Mouse (Mus musculus) left cerebral cortex, postnatal 4 days (tissue): ENCODE data around the gene Pde4d. TPM values are rescaled to one million over a fixed set of nuclear protein-coding genes. Genes with fewer than 3 reads are reported as not detected.

ENCODE experiments used
- DNase-seq: peaks from one replicate; pipeline ENCODE4 v3.0.0-alpha.2; 2022
- intact Hi-C: fragments of 180-260 bp; cut with DNase I; formaldehyde crosslinking; loops from one replicate; pipeline ENCODE4 v1.15.1; 2025
- total RNA-seq, 2 experiments: library from RNA; stranded (reverse); gene quantifications; 2 replicates each; pipeline ENCODE4 v1.2.3; 2021

Gene Pde4d
- total RNA-seq, 2 experiments from 2014 or later = 107 to 117 TPM

- no peak for DNase-seq
- intact Hi-C loops = no loop called here
These were observed 1140.3 kb downstream of the Pde4d start for GRCm38 (mm10) chr13:109590048-109590447.

DNA sequence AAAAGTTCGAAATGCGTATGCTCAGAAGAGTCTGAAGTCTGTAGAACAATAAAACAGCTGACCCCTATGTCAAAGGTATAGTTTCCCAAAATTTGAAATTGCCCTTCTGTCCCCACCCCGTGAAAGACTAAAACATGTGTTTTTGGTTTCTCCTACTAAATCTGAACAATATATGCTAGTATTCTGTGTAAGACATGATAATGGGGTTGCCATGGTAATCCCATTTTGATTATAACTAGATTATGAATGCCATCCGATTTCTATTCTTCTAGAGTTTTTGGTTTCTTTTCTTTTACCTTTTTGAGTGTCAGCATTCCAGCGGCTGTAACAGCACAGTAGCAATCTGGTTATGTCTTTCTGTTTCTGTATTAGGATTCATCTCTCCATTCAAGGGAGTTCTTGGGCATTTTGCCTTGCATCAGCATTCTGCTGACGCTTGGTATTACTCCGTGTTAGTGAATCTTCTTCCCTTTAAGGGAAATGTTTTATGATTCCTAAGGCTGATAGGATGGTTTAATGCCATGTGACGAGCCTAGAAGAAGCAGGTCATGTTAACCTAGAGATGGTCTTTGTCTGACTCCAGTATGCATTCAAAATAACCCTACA lies 1142.5 kb downstream of the Pde4d start:
- intact Hi-C loops = no loop called here
- no peak for DNase-seq

- intact Hi-C loops = loop anchor here (5.0 kb wide), 1 partner anchor 42 kb away; no protein-coding TSS in a partner anchor
These were observed 1150.0 kb downstream of the Pde4d start for GRCm38 (mm10) chr13:109599711-109600110.

DNA sequence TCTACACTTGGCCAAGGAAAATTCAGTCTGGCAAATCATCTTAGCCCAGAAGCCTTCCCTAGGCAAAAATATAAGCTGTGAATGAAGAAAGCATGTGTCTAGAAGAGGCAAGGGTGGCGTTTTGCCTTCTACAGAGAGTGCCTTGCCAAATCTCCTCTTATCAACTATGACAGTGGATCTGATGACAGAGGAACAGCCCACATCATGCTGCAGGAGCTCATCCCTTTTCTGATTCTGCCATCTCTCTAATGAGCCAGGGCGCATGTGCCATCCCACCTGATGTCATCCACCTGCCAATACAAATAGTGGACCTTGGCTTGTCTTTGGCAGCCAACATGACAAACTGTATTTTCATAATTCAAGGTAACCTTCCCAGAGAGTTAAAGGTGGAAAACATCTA lies 1154.3 kb downstream of the Pde4d start:
- intact Hi-C loops = loop anchor here (5.0 kb wide), 1 partner anchor 47 kb away; no protein-coding TSS in a partner anchor
- DNase-seq = no peak

More at GRCm38 (mm10) chr13:109599711-109600110, 1150.0 kb downstream of the Pde4d start:
- DNase-seq = no peak

- no peak for DNase-seq
These were observed 1155.4 kb downstream of the Pde4d start for GRCm38 (mm10) chr13:109605140-109605539.

DNA sequence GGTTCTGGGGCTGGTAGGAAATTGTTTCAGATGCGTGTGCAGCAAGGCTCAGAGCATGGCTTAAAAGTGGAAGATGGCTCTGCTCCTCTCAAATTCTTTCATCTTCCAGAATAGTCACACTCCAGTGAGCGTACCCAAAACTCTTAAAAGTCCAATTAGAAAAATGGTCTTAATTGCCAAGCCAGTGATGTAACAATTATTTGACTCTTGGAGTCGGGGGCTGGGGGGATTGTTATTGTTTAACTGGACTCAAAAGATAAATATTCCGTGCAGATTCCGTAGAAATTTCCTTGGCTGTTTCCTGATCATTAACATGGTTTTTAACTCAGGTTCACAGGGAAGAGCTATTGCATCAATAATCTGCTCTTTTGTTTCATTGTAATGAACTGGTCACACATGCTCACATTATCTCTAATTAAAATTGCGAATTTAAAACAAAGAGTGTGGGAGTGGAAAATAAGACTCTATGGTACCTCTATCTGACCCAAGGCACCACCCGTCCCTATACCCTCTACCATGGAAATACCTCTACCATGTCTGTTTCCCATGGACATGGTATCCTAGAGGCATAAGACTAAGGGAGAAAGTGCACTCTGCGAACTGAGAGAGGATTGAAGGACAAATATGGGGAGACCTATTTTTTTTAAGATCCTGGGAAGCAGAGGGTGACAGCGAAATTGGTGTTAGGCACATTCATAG lies 1159.5 kb downstream of the Pde4d start:
- intact Hi-C loops = loop anchor here (5.0 kb wide), 2 partner anchors 267 to 377 kb away; no protein-coding TSS in a partner anchor
- no peak for DNase-seq

More at GRCm38 (mm10) chr13:109605140-109605539, 1155.4 kb downstream of the Pde4d start:
- intact Hi-C loops = loop anchor here (5.0 kb wide), 2 partner anchors 263 to 373 kb away; no protein-coding TSS in a partner anchor

DNA sequence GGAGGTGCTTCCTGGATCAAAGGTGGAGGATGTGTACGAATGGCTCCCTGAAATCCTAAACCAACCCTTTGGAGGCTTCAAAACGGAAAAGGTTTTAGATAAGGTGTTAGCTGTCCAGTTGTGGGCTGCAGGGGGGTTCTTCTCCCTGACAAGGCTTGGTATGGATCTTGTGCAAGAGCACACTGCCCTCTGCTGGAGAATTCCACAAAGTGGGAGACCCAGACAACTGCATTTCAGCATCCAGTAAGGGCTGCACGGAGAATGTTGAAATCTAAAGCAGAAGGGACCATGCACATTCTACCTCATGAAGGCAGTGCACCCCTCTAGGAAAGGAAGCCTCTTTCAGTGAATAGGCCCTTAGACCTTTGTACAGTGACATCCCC lies 1160.0 kb downstream of the Pde4d start:
- intact Hi-C loops = loop anchor here (5.0 to 10.0 kb wide), 3 partner anchors 267 to 377 kb away; no protein-coding TSS in a partner anchor
- peak; percentile 67 for DNase-seq

DNA sequence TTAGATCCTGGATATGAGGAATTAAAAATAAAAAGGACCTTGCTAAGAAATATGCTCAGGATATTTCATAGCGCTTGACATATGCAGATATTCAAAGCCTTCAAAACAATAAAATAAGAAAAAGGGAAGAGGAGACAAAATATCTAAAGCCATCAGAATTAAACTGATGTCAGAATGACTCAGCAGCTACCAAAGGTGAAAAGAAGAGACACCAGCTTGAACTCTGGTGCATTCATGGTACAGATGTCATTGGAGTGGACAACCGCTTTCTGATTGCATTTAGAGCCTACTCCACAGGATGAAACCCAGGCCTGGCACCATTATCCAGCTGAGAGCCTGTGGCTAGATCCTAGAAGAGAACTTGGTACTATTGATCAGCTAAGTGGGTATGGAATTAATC lies 1161.0 kb downstream of the Pde4d start:
- intact Hi-C loops = loop anchor here (10.0 kb wide), 1 partner anchor 294 kb away; no protein-coding TSS in a partner anchor
- no peak for DNase-seq

DNA sequence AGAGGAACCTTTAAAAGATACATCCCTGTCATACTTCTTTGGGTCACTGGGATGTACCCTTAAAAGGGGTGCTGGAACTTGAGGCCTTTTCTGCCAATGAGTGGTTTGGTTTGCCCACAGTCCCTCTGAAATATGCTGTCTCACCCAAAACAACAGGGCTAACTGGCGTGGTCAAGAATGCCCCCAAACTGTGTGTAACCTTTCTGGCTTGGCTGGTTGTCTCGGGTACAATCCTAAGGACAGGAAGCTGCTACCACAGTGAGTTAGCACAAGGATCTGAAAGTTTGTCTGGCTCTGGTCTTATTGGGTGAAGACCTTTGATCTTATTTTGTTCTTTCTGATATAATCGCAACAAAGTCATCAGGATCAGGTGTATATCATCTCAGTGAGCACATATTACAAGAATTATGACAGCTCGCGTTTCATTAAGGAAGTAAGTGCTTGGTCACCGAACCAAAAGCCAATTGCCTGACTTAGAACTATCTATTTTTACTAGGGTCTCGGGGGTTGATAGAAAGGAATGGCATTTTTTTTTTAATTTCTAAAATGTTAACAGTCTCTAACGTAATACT lies 1165.6 kb downstream of the Pde4d start:
- no peak for DNase-seq
- intact Hi-C loops = loop anchor here (5.0 to 10.0 kb wide), 3 partner anchors 122 to 290 kb away; no protein-coding TSS in a partner anchor

GRCm38 (mm10) chr13:109615785-109616281 lies 1166.1 kb downstream of the Pde4d start:
- DNase-seq = no peak
- intact Hi-C loops = loop anchor here (5.0 to 10.0 kb wide), 3 partner anchors 121 to 289 kb away; no protein-coding TSS in a partner anchor

- intact Hi-C loops = loop anchor here (5.0 to 10.0 kb wide), 3 partner anchors 118 to 286 kb away; no protein-coding TSS in a partner anchor
These were observed 1169.5 kb downstream of the Pde4d start for GRCm38 (mm10) chr13:109619158-109619657.

GRCm38 (mm10) chr13:109622207-109622606 lies 1172.5 kb downstream of the Pde4d start:
- no peak for DNase-seq
- intact Hi-C loops = no loop called here

More at GRCm38 (mm10) chr13:109619158-109619657, 1169.5 kb downstream of the Pde4d start:
- DNase-seq = no peak

- DNase-seq = no peak
- intact Hi-C loops = no loop called here
These were observed 1173.5 kb downstream of the Pde4d start for GRCm38 (mm10) chr13:109623201-109623600.

- intact Hi-C loops = no loop called here
- no peak for DNase-seq
These were observed 1175.1 kb downstream of the Pde4d start for GRCm38 (mm10) chr13:109624772-109625349.

DNA sequence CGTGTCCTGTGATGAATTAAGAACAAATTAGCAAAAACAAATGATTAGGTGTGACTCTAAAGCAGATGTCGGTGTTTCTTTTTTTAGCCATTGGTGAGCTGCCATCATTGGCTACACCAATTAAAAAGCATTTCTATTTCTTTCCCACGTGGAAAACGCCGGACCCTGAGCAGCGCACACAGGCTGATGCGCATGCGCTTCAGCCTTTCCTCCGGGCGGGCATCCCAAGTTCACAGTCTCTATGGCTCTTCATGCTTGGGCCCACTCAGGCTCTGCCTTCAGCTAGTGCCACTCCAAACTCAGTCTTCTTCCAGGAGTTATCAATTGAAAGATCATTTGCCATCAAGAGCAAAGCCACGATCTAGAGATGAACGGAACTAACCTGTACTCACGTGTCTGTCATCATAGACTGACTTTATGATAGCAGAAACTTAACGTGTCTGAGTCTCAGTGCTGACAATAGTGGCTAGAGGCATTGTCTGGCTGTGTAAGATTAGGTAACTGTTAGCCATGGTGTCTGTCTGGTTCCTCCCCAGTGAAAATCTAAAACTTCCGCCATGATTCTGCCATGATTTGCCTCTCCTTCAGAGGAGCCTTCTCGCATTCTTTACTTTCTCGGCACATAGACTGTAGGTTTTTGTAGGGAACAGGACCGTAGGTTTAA lies 1175.8 kb downstream of the Pde4d start:
- no peak for DNase-seq
- intact Hi-C loops = no loop called here

DNA sequence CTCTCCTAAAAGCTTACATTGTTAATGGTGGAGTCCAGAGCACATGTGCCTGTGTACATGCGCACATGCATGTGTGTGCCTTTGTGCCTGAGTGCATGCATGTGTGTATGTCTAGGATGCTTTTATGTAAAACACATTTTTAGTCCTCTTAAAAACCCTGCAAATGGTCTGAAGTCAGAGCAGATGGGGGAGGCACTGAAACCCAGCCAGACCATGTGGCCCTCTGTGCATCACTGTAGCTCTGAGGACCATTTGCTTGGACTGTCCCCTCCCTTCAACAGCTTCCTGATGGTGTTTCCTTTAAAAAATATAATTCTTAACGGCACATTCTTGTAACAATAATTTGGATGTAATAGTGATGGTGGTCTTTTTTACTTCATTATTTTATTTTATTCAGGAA lies 1177.5 kb downstream of the Pde4d start:
- DNase-seq = no peak
- intact Hi-C loops = no loop called here

- intact Hi-C loops = no loop called here
- no peak for DNase-seq
These were observed 1178.9 kb downstream of the Pde4d start for GRCm38 (mm10) chr13:109628606-109629005.

DNA sequence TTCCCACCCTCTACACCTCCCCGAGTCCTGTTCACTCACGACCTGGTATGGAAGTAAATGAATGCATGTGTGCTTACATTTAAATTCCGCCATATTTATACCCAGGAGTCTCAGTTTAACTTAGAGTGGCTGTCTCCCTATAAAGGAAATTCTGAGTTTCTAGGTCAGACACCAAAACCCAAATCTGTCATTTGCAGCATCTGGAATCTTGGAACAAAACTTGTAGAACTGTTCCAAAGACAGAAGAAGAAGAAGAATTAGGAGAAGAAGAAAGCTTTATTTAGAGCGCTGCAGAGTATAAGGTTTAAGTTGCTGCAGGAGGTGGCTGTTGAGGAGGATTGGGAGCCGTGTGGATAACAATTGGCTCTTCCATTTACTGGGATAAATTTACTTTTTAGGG lies 1179.5 kb downstream of the Pde4d start:
- intact Hi-C loops = no loop called here
- no peak for DNase-seq

- intact Hi-C loops = no loop called here
- no peak for DNase-seq
These were observed 1181.8 kb downstream of the Pde4d start for GRCm38 (mm10) chr13:109631399-109632026.
